Mouse (Mus musculus): ENCODE results near the gene Klhdc2. TPM values are rescaled to one million over a fixed set of nuclear protein-coding genes. Genes with fewer than 3 reads are reported as not detected.

Gene Klhdc2
- polyA plus RNA-seq, 1 experiment from 2014 or later = 286 TPM

DNA sequence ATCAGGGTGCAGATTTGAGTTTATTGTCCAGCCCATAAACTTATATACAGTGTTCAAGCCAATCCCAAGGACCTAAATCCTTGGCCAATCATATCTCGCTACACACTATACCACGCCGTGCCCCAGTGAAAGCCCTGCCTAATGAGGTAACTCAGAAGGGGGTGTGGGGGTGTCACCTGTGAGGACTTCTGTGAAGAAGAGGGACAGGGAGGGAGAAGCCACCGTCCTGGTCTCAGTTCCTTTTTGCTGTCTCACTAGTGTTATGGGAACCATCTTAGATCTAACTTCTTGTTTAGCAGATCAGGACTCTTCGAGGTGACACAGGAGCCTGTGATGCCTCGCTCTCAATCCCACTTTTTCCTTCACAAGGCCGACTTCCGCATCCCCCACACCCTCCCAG lies 8.9 kb upstream of the Klhdc2 start:
- ATAC-seq (ENCODE audit: low FRiP score, low read depth) = no peak
- no peak overlapping the region for H3K4me3 ChIP-seq
- no peak overlapping the region for H3K27ac ChIP-seq
- WGBS = 95% methylated on average over 8 of the region's 8 CpGs
- H3K4me2 ChIP-seq (replicated peaks) = no peak overlapping the region
- no peaks in the 10 kb centered on the region for H3K36me3 ChIP-seq
- H3K27me3 ChIP-seq (replicated peaks) = no peaks in the 10 kb centered on the region
- no peak overlapping the region for H3K9ac ChIP-seq
- no peaks in the 10 kb centered on the region for H3K9me3 ChIP-seq
- H3K4me1 ChIP-seq = no peaks in the 10 kb centered on the region

DNA sequence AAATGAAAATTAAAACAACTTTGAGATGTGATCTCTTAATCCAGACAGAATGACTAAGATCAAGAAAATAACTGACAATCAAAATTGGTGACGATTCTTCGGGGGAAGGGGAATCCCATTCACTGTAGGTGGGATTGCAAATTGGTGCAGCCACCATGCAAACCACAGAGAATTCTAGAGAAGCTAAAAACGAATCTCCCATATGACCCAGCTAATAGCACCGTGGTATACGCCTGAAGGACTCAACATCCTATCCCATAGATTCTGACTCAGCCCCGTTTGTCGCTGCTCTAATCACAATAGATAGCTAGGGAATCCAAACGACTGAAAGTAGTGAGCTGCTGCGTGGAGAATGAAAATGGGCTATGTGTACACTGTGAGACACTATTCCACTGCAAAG lies 7.8 kb upstream of the Klhdc2 start:
- no peak overlapping the region for H3K9ac ChIP-seq
- H3K4me1 ChIP-seq = no peaks in the 10 kb centered on the region
- H3K27ac ChIP-seq = no peak overlapping the region
- H3K4me3 ChIP-seq = no peak overlapping the region
- no peaks in the 10 kb centered on the region for H3K36me3 ChIP-seq
- no peaks in the 10 kb centered on the region for H3K9me3 ChIP-seq
- WGBS = 79% methylated on average over 9 of the region's 9 CpGs
- ATAC-seq (ENCODE audit: low FRiP score, low read depth) = no peak
- H3K4me2 ChIP-seq (replicated peaks) = no peak overlapping the region
- H3K27me3 ChIP-seq (replicated peaks) = no peaks in the 10 kb centered on the region

GRCm38 (mm10) chr12:69292401-69292800 lies 4.1 kb upstream of the Klhdc2 start:
- H3K4me3 ChIP-seq = no peak overlapping the region
- no peaks in the 10 kb centered on the region for H3K36me3 ChIP-seq
- H3K9me3 ChIP-seq = no peaks in the 10 kb centered on the region
- H3K9ac ChIP-seq = no peak overlapping the region
- no peaks in the 10 kb centered on the region for H3K27me3 ChIP-seq (replicated peaks)
- no peaks in the 10 kb centered on the region for H3K4me1 ChIP-seq
- H3K27ac ChIP-seq = no peak overlapping the region
- no peak for ATAC-seq (ENCODE audit: low FRiP score, low read depth)
- H3K4me2 ChIP-seq (replicated peaks) = no peak overlapping the region
- WGBS = 91% methylated on average over 6 of the region's 6 CpGs

- no peaks in the 10 kb centered on the region for H3K9me3 ChIP-seq
- H3K27ac ChIP-seq = no peak overlapping the region
- no peaks in the 10 kb centered on the region for H3K36me3 ChIP-seq
- no peaks in the 10 kb centered on the region for H3K27me3 ChIP-seq (replicated peaks)
- ATAC-seq (ENCODE audit: low FRiP score, low read depth) = no peak
- 56% methylated on average over 2 of the region's 2 CpGs for WGBS
- no peak overlapping the region for H3K4me3 ChIP-seq
- no peak overlapping the region for H3K4me2 ChIP-seq (replicated peaks)
- peaks cover 9% of the 10 kb centered on the region for H3K4me1 ChIP-seq
- no peak overlapping the region for H3K9ac ChIP-seq
These were observed 2.7 kb upstream of the Klhdc2 start for GRCm38 (mm10) chr12:69293815-69294214.

DNA sequence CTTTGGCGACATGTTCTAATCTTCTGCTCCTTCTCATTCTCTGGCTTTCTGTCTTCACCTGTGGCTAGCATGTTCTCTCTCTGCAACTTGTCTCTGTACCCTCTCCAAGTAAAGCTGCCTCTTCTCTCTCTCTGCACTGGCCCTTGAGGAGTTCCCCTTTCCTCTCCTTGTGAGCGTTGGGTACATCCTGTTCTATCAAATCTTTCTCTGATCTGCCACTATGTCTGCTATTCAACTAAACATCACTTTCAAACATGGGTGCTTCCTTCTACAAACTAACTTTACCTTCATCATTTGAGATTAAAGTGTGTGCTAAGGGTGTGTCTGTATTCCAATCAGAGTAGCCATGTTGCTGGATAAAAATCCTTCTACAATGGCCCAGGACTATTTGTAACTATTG lies 1.5 kb upstream of the Klhdc2 start:
- H3K27ac ChIP-seq = no peak overlapping the region
- H3K36me3 ChIP-seq = peaks cover 5% of the 10 kb centered on the region; the same call in 1 of the 2 replicates
- 86% methylated on average over 2 of the region's 2 CpGs for whole genome bisulfite sequencing
- H3K9me3 ChIP-seq = no peaks in the 10 kb centered on the region
- H3K4me1 ChIP-seq = peaks cover 15% of the 10 kb centered on the region
- no peak overlapping the region for H3K9ac ChIP-seq
- no peak overlapping the region for H3K4me2 ChIP-seq (replicated peaks)
- H3K27me3 ChIP-seq (replicated peaks) = no peaks in the 10 kb centered on the region
- ATAC-seq (ENCODE audit: low FRiP score, low read depth) = no peak
- no peak overlapping the region for H3K4me3 ChIP-seq

GRCm38 (mm10) chr12:69295651-69296050 lies 830 bp upstream of the Klhdc2 start:
- Histone ChIP-seq H3K27ac (no peak overlapping the region), H3K36me3 (peaks cover 11% of the 10 kb centered on the region), H3K9ac (peak overlapping the region; percentile 1; the same call in 1 of the 2 replicates), H3K4me3 (no peak overlapping the region), H3K4me2 (replicated peaks) (peak overlapping the region; percentile 63), H3K9me3 (no peaks in the 10 kb centered on the region), H3K4me1 (peaks cover 15% of the 10 kb centered on the region), H3K27me3 (replicated peaks) (no peaks in the 10 kb centered on the region)
- WGBS = 85% methylated on average over 4 of the region's 4 CpGs
- no peak for ATAC-seq (ENCODE audit: low FRiP score, low read depth)

GRCm38 (mm10) chr12:69297411-69298150 lies 1.1 kb downstream of the Klhdc2 start:
- no peak; the same call in 1 of the 2 replicates for ATAC-seq (ENCODE audit: low FRiP score, low read depth)
- H3K36me3 ChIP-seq = peaks cover 29% of the 10 kb centered on the region
- peak overlapping the region; percentile 92 for H3K4me3 ChIP-seq
- WGBS = 24% methylated on average over 20 of the region's 20 CpGs
- H3K27me3 ChIP-seq (replicated peaks) = no peaks in the 10 kb centered on the region
- peaks cover 15% of the 10 kb centered on the region for H3K4me1 ChIP-seq
- peak overlapping the region; percentile 63 for H3K4me2 ChIP-seq (replicated peaks)
- H3K9ac ChIP-seq = peak overlapping the region; percentile 99
- H3K9me3 ChIP-seq = no peaks in the 10 kb centered on the region
- peak overlapping the region; percentile 95 for H3K27ac ChIP-seq

DNA sequence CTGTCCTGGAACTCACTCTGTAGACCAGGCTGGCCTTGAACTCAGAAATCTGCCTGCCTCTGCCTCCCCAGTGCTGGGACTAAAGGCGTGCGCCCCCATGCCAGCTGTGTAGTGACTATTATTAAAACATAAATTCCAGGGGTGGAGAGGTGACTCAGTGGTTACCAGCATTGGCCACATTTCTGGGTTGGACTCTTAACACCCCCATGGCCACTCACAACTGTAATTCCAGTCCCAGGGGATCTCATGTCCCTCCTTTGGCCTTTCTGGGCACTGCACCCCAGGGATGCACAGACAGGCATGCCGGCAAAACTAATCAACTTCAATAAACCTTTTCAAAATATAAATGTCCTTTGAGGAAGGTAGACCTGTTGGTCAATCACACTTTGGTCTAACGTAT lies 1.8 kb downstream of the Klhdc2 start:
- peak overlapping the region; percentile 92; the same call in 1 of the 2 replicates for H3K4me3 ChIP-seq
- WGBS = 91% methylated on average over 4 of the region's 4 CpGs
- H3K4me1 ChIP-seq = peaks cover 15% of the 10 kb centered on the region
- H3K9me3 ChIP-seq = no peaks in the 10 kb centered on the region
- H3K27me3 ChIP-seq (replicated peaks) = no peaks in the 10 kb centered on the region
- peak overlapping the region; percentile 63 for H3K4me2 ChIP-seq (replicated peaks)
- H3K36me3 ChIP-seq = peaks cover 34% of the 10 kb centered on the region
- no peak overlapping the region for H3K9ac ChIP-seq
- no peak overlapping the region for H3K27ac ChIP-seq
- ATAC-seq (ENCODE audit: low FRiP score, low read depth) = no peak

DNA sequence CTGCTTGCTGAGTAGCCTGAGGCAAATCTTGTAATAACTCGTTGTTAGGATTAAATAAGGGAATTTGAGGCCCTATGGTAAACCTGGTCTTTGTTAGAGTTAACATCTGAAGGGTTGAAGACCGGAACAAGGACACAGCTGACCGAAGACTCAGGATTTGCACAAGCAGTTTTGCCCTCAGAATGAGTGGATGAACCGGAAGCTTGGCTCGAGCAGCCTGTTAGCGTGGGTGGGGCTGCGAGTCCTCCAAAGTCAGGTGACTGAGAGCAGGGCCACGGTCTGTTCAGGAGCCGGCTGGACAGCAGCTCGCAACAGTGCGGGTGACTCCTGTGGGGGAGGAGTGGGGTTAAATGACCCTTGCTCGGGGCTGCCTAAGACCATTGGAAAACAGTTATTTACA lies 2.8 kb downstream of the Klhdc2 start:
- Histone ChIP-seq H3K36me3 (peaks cover 41% of the 10 kb centered on the region), H3K4me1 (peaks cover 15% of the 10 kb centered on the region), H3K27ac (no peak overlapping the region), H3K27me3 (replicated peaks) (no peaks in the 10 kb centered on the region), H3K9me3 (no peaks in the 10 kb centered on the region), H3K9ac (no peak overlapping the region), H3K4me2 (replicated peaks) (peak overlapping the region; percentile 63), H3K4me3 (peak overlapping the region; percentile 7; the same call in 1 of the 2 replicates)
- ATAC-seq (ENCODE audit: low FRiP score, low read depth) = no peak
- WGBS = 67% methylated on average over 12 of the region's 12 CpGs

DNA sequence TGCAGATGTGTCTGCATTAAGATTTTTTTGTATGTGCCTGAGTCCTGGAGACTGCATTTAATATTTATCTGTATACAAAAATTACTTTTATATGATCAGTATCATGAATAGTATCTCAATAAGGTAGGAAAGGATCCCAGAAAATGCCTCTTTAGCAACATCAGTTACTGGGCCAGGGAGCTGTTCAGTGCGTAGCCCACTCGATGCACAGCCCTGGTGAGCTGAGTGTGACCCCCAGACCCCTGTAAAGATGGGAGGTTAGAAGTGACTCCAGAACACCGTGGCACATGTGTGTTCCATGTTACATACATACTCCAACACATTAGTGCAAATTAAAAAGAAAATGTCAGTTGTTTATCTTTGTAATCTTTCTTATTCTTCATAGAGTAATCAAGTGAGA lies 3.4 kb downstream of the Klhdc2 start:
- H3K4me2 ChIP-seq (replicated peaks) = peak overlapping the region; percentile 63; the same call in 1 of the 2 replicates
- H3K27ac ChIP-seq = no peak overlapping the region
- no peaks in the 10 kb centered on the region for H3K9me3 ChIP-seq
- H3K4me1 ChIP-seq = peaks cover 15% of the 10 kb centered on the region
- no peak overlapping the region for H3K9ac ChIP-seq
- H3K27me3 ChIP-seq (replicated peaks) = no peaks in the 10 kb centered on the region
- peaks cover 45% of the 10 kb centered on the region for H3K36me3 ChIP-seq
- 91% methylated on average over 3 of the region's 3 CpGs for WGBS
- H3K4me3 ChIP-seq = no peak overlapping the region
- no peak for ATAC-seq (ENCODE audit: low FRiP score, low read depth)

DNA sequence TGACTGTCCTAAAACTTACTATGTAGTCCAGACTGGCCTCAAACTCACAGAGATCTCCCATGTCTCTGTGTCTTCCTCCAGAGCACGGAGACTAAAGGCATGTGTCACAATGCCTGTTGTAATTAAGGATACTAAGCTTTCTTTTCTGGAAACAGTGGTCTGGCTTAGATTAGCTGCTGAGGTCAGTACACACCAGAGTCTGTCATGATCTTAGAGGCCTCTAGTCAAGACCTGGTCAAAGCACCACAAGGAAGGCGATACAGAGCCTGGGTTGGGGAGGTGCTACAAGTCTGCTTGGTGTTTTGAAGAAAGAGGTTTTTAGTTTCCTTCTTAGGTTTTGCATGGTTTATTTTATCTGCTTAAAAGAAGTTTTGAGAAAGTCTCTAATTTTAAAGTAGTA lies 3.9 kb downstream of the Klhdc2 start:
- H3K9me3 ChIP-seq = no peaks in the 10 kb centered on the region
- WGBS = 92% methylated on average over 2 of the region's 2 CpGs
- no peak overlapping the region for H3K9ac ChIP-seq
- H3K27ac ChIP-seq = no peak overlapping the region
- peaks cover 15% of the 10 kb centered on the region for H3K4me1 ChIP-seq
- no peaks in the 10 kb centered on the region for H3K27me3 ChIP-seq (replicated peaks)
- peaks cover 51% of the 10 kb centered on the region for H3K36me3 ChIP-seq
- H3K4me2 ChIP-seq (replicated peaks) = no peak overlapping the region
- no peak for ATAC-seq (ENCODE audit: low FRiP score, low read depth)
- no peak overlapping the region for H3K4me3 ChIP-seq

- Histone ChIP-seq H3K36me3 (peaks cover 69% of the 10 kb centered on the region), H3K4me2 (replicated peaks) (no peak overlapping the region), H3K9me3 (no peaks in the 10 kb centered on the region), H3K4me3 (no peak overlapping the region), H3K9ac (no peak overlapping the region), H3K27ac (no peak overlapping the region), H3K4me1 (peaks cover 15% of the 10 kb centered on the region), H3K27me3 (replicated peaks) (no peaks in the 10 kb centered on the region)
- 94% methylated on average over 12 of the region's 12 CpGs for WGBS
- no peak for ATAC-seq (ENCODE audit: low FRiP score, low read depth)
These were observed 5.7 kb downstream of the Klhdc2 start for GRCm38 (mm10) chr12:69302171-69302570.

DNA sequence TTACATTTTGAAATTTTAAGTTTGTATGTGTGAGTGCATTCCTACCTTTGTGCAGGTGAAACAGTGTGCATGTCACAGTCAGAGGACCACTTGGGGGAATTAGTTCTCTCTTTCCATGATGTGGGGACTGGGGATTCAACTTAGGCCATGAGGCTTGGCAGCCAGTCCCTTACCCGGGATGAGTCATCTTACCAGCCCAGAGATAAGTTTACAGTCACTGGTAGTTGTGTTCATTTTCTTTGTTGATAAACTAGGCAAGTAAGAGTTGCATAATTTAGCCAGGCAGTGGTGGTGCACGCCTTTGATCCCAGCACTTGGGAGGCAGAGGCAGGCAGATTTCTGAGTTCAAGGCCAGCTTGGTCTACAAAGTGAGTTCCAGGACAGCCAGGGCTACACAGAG lies 7.6 kb downstream of the Klhdc2 start:
- no peaks in the 10 kb centered on the region for H3K27me3 ChIP-seq (replicated peaks)
- no peak overlapping the region for H3K4me2 ChIP-seq (replicated peaks)
- peaks cover 4% of the 10 kb centered on the region; the same call in 1 of the 2 replicates for H3K4me1 ChIP-seq
- H3K27ac ChIP-seq = no peak overlapping the region
- peaks cover 87% of the 10 kb centered on the region for H3K36me3 ChIP-seq
- no peak for ATAC-seq (ENCODE audit: low FRiP score, low read depth)
- 96% methylated on average over 2 of the region's 2 CpGs for WGBS
- no peaks in the 10 kb centered on the region for H3K9me3 ChIP-seq
- no peak overlapping the region for H3K4me3 ChIP-seq
- H3K9ac ChIP-seq = no peak overlapping the region
